Mouse (Mus musculus): ENCODE results near the gene Fbxo30. TPM values are rescaled to one million over a fixed set of nuclear protein-coding genes. Genes with fewer than 3 reads are reported as not detected.
"Not testable (repeated sequence)": the region's sequence is repeated elsewhere in the genome, so short reads cannot be mapped to it uniquely, and the experiment has no call there.

Fbxo30 gene
- total and polyA plus RNA-seq, 3 experiments: 3.9 to 27.3 (median 23.7) TPM

GRCm38 (mm10) chr10:11309866-11310265, 28.7 kb downstream of the Fbxo30 start:
- no peak for DNase-seq
- TF ChIP-seq EP300 (IDR thresholded peaks at IDR 0.05; ENCODE audit: insufficient read depth, low read depth, low read length): no peak
- no peak for TF ChIP-seq CTCF (IDR thresholded peaks at IDR 0.05)
- no peak for TF ChIP-seq POLR2A (IDR thresholded peaks at IDR 0.05; ENCODE audit: insufficient read depth, low read depth, low read length)
- intact Hi-C loops (cut with DNase I): no loop called here
- Histone ChIP-seq H3K4me3 (no peak overlapping the region), H3K79me2 (replicated peaks; ENCODE audit: control insufficient read depth, insufficient read depth, low read length) (no peaks in the 10 kb centered on the region), H3K36me3 (ENCODE audit: control insufficient read depth, insufficient read depth, low read length) (no peaks in the 10 kb centered on the region), H3K4me1 (ENCODE audit: control insufficient read depth, insufficient read depth, low read length) (peaks cover 2% of the 10 kb centered on the region; the same call in 1 of the 2 replicates), H3K27me3 (ENCODE audit: control insufficient read depth, insufficient read depth, low read length) (no peaks in the 10 kb centered on the region), H3K9ac (ENCODE audit: low read depth, low read length) (no peak overlapping the region), H3K27ac (no peak overlapping the region)
- 91% methylated on average over 1 of the region's 1 CpGs for WGBS

GRCm38 (mm10) chr10:11310481-11310880, 29.4 kb downstream of the Fbxo30 start:
- Histone ChIP-seq H3K4me3 (no peak overlapping the region), H3K27me3 (ENCODE audit: control insufficient read depth, insufficient read depth, low read length) (no peaks in the 10 kb centered on the region), H3K9ac (ENCODE audit: low read depth, low read length) (no peak overlapping the region), H3K27ac (no peak overlapping the region), H3K4me1 (ENCODE audit: control insufficient read depth, insufficient read depth, low read length) (peaks cover 2% of the 10 kb centered on the region; the same call in 1 of the 2 replicates), H3K79me2 (replicated peaks; ENCODE audit: control insufficient read depth, insufficient read depth, low read length) (no peaks in the 10 kb centered on the region), H3K36me3 (ENCODE audit: control insufficient read depth, insufficient read depth, low read length) (no peaks in the 10 kb centered on the region)
- DNase-seq: no peak
- TF ChIP-seq CTCF (IDR thresholded peaks at IDR 0.05) (no peak), POLR2A (IDR thresholded peaks at IDR 0.05; ENCODE audit: insufficient read depth, low read depth, low read length) (no peak), EP300 (IDR thresholded peaks at IDR 0.05; ENCODE audit: insufficient read depth, low read depth, low read length) (no peak)
- intact Hi-C loops (cut with DNase I): no loop called here

- H3K9ac ChIP-seq (ENCODE audit: low read depth, low read length); H3K79me2 ChIP-seq (replicated peaks; ENCODE audit: control insufficient read depth, insufficient read depth, low read length); H3K36me3 ChIP-seq (ENCODE audit: control insufficient read depth, insufficient read depth, low read length); H3K4me3 ChIP-seq; DNase-seq; H3K27ac ChIP-seq; H3K4me1 ChIP-seq (ENCODE audit: control insufficient read depth, insufficient read depth, low read length); H3K27me3 ChIP-seq (ENCODE audit: control insufficient read depth, insufficient read depth, low read length); intact Hi-C loops (cut with DNase I): not testable (repeated sequence)
Measured at GRCm38 (mm10) chr10:11317856-11318454, 36.8 kb downstream of the Fbxo30 start.

GRCm38 (mm10) chr10:11319446-11319970, 38.4 kb downstream of the Fbxo30 start:
- intact Hi-C loops (cut with DNase I): no loop called here
- DNase-seq: no peak
- TF ChIP-seq EP300 (IDR thresholded peaks at IDR 0.05; ENCODE audit: insufficient read depth, low read depth, low read length): no peak
- TF ChIP-seq POLR2A (IDR thresholded peaks at IDR 0.05; ENCODE audit: insufficient read depth, low read depth, low read length): no peak
- no peak for TF ChIP-seq CTCF (IDR thresholded peaks at IDR 0.05)
- no peaks in the 10 kb centered on the region for H3K36me3 ChIP-seq (ENCODE audit: control insufficient read depth, insufficient read depth, low read length)
- H3K4me1 ChIP-seq (ENCODE audit: control insufficient read depth, insufficient read depth, low read length): no peaks in the 10 kb centered on the region
- H3K27ac ChIP-seq: no peak overlapping the region
- H3K9ac ChIP-seq (ENCODE audit: low read depth, low read length): no peak overlapping the region
- no peaks in the 10 kb centered on the region for H3K79me2 ChIP-seq (replicated peaks; ENCODE audit: control insufficient read depth, insufficient read depth, low read length)
- H3K4me3 ChIP-seq: no peak overlapping the region
- 67% methylated on average over 1 of the region's 1 CpGs for WGBS
- H3K27me3 ChIP-seq (ENCODE audit: control insufficient read depth, insufficient read depth, low read length): no peaks in the 10 kb centered on the region

GRCm38 (mm10) chr10:11322316-11322715, 41.2 kb downstream of the Fbxo30 start:
- Histone ChIP-seq H3K36me3 (ENCODE audit: control insufficient read depth, insufficient read depth, low read length) (no peaks in the 10 kb centered on the region), H3K4me1 (ENCODE audit: control insufficient read depth, insufficient read depth, low read length) (no peaks in the 10 kb centered on the region), H3K79me2 (replicated peaks; ENCODE audit: control insufficient read depth, insufficient read depth, low read length) (no peaks in the 10 kb centered on the region), H3K27ac (no peak overlapping the region), H3K27me3 (ENCODE audit: control insufficient read depth, insufficient read depth, low read length) (no peaks in the 10 kb centered on the region), H3K4me3 (no peak overlapping the region), H3K9ac (ENCODE audit: low read depth, low read length) (no peak overlapping the region)
- WGBS: 73% methylated on average over 7 of the region's 7 CpGs
- intact Hi-C loops (cut with DNase I): no loop called here
- no peak for DNase-seq
- TF ChIP-seq CTCF (IDR thresholded peaks at IDR 0.05): no peak
- TF ChIP-seq POLR2A (IDR thresholded peaks at IDR 0.05; ENCODE audit: insufficient read depth, low read depth, low read length): no peak
- TF ChIP-seq EP300 (IDR thresholded peaks at IDR 0.05; ENCODE audit: insufficient read depth, low read depth, low read length): no peak

GRCm38 (mm10) chr10:11323202-11323898, 42.2 kb downstream of the Fbxo30 start:
- H3K27me3 ChIP-seq (ENCODE audit: control insufficient read depth, insufficient read depth, low read length): no peaks in the 10 kb centered on the region
- H3K4me1 ChIP-seq (ENCODE audit: control insufficient read depth, insufficient read depth, low read length): no peaks in the 10 kb centered on the region
- no peak for DNase-seq
- 74% methylated on average over 4 of the region's 4 CpGs for WGBS
- intact Hi-C loops (cut with DNase I): no loop called here
- H3K9ac ChIP-seq (ENCODE audit: low read depth, low read length): no peak overlapping the region
- no peaks in the 10 kb centered on the region for H3K36me3 ChIP-seq (ENCODE audit: control insufficient read depth, insufficient read depth, low read length)
- no peak overlapping the region for H3K4me3 ChIP-seq
- H3K27ac ChIP-seq: no peak overlapping the region
- no peak for TF ChIP-seq POLR2A (IDR thresholded peaks at IDR 0.05; ENCODE audit: insufficient read depth, low read depth, low read length)
- no peak for TF ChIP-seq CTCF (IDR thresholded peaks at IDR 0.05)
- TF ChIP-seq EP300 (IDR thresholded peaks at IDR 0.05; ENCODE audit: insufficient read depth, low read depth, low read length): no peak
- no peaks in the 10 kb centered on the region for H3K79me2 ChIP-seq (replicated peaks; ENCODE audit: control insufficient read depth, insufficient read depth, low read length)
